Mouse (Mus musculus) C2C12 (cell line): ENCODE measurements at regions not wholly inside any gene's neighbourhood (a gene's known extent, or its start where the extent isn't known, plus 50 kb on each side); places are given as distances from the start of the nearest gene placed in this dataset.

Experiments used
- CEBPB ChIP-seq: IDR thresholded peaks from one replicate; pipeline ENCODE4 v1.6.1; 2011; ENCODE audit warnings: low read depth, mild to moderate bottlenecking, control low read depth, moderate library complexity
- CTCF ChIP-seq: IDR thresholded peaks from one replicate; pipeline ENCODE4 v1.5.1; 2011; ENCODE audit not compliant: control insufficient read depth, insufficient read depth, insufficient read length
- MAX ChIP-seq: IDR thresholded peaks from one replicate; pipeline ENCODE4 v1.6.1; 2011; ENCODE audit warnings: mild to moderate bottlenecking, control low read depth
- MYOG ChIP-seq: IDR thresholded peaks from one replicate; pipeline ENCODE4 v1.6.1; 2011; ENCODE audit not compliant: control insufficient read depth, insufficient read length; ENCODE audit errors: extremely low read depth
- USF1 ChIP-seq: IDR thresholded peaks from one replicate; pipeline ENCODE4 v1.6.1; 2011; ENCODE audit warnings: low read depth, mild to moderate bottlenecking, control low read depth, moderate library complexity

DNA sequence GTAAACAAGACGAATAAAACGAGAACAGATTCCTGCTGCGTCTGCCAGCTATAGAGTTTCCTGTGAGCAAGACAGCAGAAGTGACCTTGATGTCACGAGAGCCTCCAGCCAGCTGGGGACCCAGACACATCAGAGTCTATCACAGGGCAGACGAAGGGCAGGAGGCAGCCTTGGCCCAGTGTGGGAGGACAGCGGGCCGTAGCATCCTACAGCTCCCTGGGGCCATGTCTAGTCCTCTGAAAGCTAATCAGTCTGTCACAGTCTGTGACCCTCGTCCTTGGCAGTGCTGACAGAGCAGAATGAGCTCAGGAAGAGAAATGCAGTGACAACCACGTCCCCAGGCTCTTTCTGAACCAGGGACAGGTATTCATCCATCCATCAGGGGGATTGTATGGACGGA lies 187.7 kb downstream of the Rpap3 start:
- TF ChIP-seq CTCF, result no peak
- no peak for TF ChIP-seq USF1
- no peak for TF ChIP-seq MAX
- no peak for TF ChIP-seq CEBPB
- no peak for TF ChIP-seq MYOG
